Mouse (Mus musculus) liver, embryonic 16.5 days (tissue): ENCODE measurements at regions not wholly inside any gene's neighbourhood (a gene's known extent, or its start where the extent isn't known, plus 50 kb on each side); places are given as distances from the start of the nearest gene placed in this dataset.

Source experiments
- ATAC-seq: fragments of 200-750 bp; cut with Nextera tagmentation; 2 replicates; pipeline ENCODE4 v1.8.0; 2017; ENCODE audit warnings: low read depth, mild to moderate bottlenecking, moderate number of reproducible peaks, moderate library complexity
- H3K27ac ChIP-seq: fragments of 300-500 bp; sonication (generic); 2 replicates; pipeline ENCODE4 v1.5.1; 2014; ENCODE audit warnings: mild to moderate bottlenecking, low read length
- H3K27me3 ChIP-seq: fragments of 300-500 bp; sonication (generic); 2 replicates; pipeline ENCODE4 v1.6.1; 2014; ENCODE audit warnings: low read depth, low read length, mixed read lengths; ENCODE audit not compliant: control insufficient read depth, insufficient read depth
- H3K36me3 ChIP-seq: fragments of 300-500 bp; sonication (generic); 2 replicates; pipeline ENCODE4 v1.6.1; 2014; ENCODE audit warnings: mild to moderate bottlenecking; ENCODE audit not compliant: control insufficient read depth, insufficient read depth
- H3K4me1 ChIP-seq: fragments of 300-500 bp; sonication (generic); 2 replicates; pipeline ENCODE4 v1.6.1; 2014; ENCODE audit warnings: low read depth, low read length, mixed read lengths; ENCODE audit not compliant: control insufficient read depth
- H3K4me2 ChIP-seq: fragments of 300-500 bp; sonication (generic); 2 replicates; pipeline ENCODE4 v1.6.1; 2014; ENCODE audit warnings: low read depth, low read length, mixed read lengths
- H3K4me3 ChIP-seq: fragments of 300-500 bp; sonication (generic); 2 replicates; pipeline ENCODE4 v1.5.1; 2014; ENCODE audit warnings: low read depth, mild to moderate bottlenecking, low read length
- H3K9ac ChIP-seq: fragments of 300-500 bp; sonication (generic); 2 replicates; pipeline ENCODE4 v1.6.1; 2014; ENCODE audit warnings: low read depth, low read length
- H3K9me3 ChIP-seq: fragments of 300-500 bp; sonication (generic); replicated peaks from 2 replicates; pipeline ENCODE4 v1.6.1; 2016; ENCODE audit warnings: low read length; ENCODE audit not compliant: control insufficient read depth
- WGBS: fragments of 180-500 bp; shearing (Covaris S2); extraction: QIAGEN DNeasy Blood & Tissue Kit; methylation state at CpG from one replicate; pipeline ENCODE4 v1.1.7; 2014; ENCODE audit not compliant: insufficient replicate concordance; 5-methylcytosine and 5-hydroxymethylcytosine counted together

DNA sequence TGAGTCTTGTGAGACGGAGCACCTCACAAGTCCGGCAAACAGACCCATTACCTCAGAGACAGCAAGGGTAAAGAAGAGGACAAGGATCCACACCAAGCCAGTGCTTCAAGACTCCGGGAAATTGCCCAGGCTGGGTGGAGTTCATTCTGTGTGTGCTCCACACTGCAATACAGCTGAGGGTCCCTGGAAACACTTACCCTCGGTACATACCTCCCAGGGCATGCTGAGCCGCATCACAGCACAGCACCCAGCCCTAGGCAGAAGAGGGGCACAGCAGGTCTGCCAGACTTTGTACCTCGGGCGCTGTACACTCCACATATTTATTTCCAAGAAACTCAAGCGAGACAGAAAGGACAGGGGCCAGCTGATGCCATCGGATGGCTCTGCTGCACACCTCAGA is 54.5 kb upstream of the Cmc1 start:
- no peaks in the 10 kb centered on the region for H3K27me3 ChIP-seq
- no peak overlapping the region for H3K4me3 ChIP-seq
- no peak overlapping the region for H3K9ac ChIP-seq
- H3K4me2 ChIP-seq, result no peak overlapping the region
- no peaks in the 10 kb centered on the region for H3K36me3 ChIP-seq
- H3K27ac ChIP-seq, result no peak overlapping the region
- no peak for ATAC-seq
- H3K9me3 ChIP-seq, result no peaks in the 10 kb centered on the region
- 63% methylated on average over 9 of the region's 9 CpGs for WGBS
- no peaks in the 10 kb centered on the region for H3K4me1 ChIP-seq

- H3K4me3 ChIP-seq, result no peak overlapping the region
- H3K27ac ChIP-seq, result no peak overlapping the region
- ATAC-seq, result no peak
- H3K36me3 ChIP-seq, result no peaks in the 10 kb centered on the region
- no peak overlapping the region for H3K4me2 ChIP-seq
- H3K4me1 ChIP-seq, result no peaks in the 10 kb centered on the region
- no peaks in the 10 kb centered on the region for H3K27me3 ChIP-seq
- 65% methylated on average over 7 of the region's 7 CpGs for WGBS
- H3K9me3 ChIP-seq, result no peaks in the 10 kb centered on the region; the same call in 1 of the 2 replicates
- H3K9ac ChIP-seq, result no peak overlapping the region
Observed at GRCm38 (mm10) chr9:118206483-118206882, 56.5 kb upstream of the Cmc1 start.

GRCm38 (mm10) chr9:118219696-118220095 is 69.7 kb upstream of the Cmc1 start:
- Histone ChIP-seq H3K4me1 (no peaks in the 10 kb centered on the region), H3K27ac (no peak overlapping the region), H3K27me3 (no peaks in the 10 kb centered on the region), H3K36me3 (no peaks in the 10 kb centered on the region), H3K9me3 (peaks cover 2% of the 10 kb centered on the region; the same call in 1 of the 2 replicates), H3K9ac (no peak overlapping the region), H3K4me2 (no peak overlapping the region), H3K4me3 (no peak overlapping the region)
- WGBS, result 71% methylated on average over 5 of the region's 5 CpGs
- no peak for ATAC-seq

DNA sequence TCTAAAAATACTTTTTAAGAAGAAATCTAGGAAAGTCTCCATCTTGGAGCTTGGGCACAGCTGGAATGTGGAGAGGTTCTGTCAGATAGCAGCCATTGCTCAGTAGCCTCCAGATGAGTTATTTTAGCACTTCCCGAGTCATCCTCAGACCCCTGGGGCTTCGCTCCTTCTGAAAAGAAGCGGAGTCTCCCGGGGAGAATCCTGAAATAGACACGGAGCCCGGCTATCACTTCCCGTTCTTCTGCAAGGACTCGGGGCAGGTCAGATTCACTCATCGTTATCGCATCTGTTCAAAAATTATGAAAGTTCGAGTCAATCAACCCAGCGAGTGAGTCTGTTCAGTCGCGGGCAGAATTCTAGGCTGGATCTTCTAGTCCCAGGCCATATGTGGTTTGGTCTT is 71.2 kb upstream of the Cmc1 start:
- Histone ChIP-seq H3K9me3 (no peaks in the 10 kb centered on the region), H3K4me3 (no peak overlapping the region), H3K27me3 (no peaks in the 10 kb centered on the region), H3K9ac (no peak overlapping the region), H3K27ac (no peak overlapping the region), H3K4me1 (no peaks in the 10 kb centered on the region), H3K4me2 (no peak overlapping the region), H3K36me3 (no peaks in the 10 kb centered on the region)
- no peak for ATAC-seq
- WGBS, result 69% methylated on average over 14 of the region's 14 CpGs

DNA sequence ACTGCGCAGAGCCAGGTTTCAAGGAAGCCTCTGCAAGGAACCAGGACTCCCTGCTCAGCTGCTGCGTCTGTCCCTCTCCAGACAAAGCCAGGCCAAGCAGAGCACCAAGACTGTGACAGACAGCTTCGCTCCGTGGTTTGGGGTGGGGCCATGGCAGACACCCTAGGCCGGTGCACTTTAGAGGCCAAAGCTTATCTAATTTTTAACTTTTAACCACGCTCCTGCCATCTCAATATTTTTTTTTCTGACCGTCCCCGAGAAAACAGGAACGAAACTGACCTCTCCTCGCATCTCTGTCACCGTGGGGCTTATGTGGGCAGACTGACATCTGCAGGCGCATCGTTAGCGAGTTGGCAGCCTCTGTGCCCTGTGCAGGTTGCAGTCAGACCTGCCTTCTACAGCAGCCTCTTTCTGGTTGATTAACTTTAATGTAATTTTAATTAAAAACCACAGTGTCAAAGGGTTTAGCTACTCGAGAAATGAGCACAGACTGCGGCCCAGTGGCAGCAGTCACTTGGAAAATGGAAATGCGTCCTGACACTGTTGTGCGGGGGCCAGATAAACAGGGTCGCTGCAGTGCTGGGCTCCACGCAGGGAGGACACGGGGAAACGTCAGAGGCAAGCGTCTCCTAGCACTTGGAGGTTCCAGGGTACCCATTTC is 77.6 kb upstream of the Cmc1 start:
- no peaks in the 10 kb centered on the region for H3K9me3 ChIP-seq
- ATAC-seq, result no peak
- WGBS, result 33% methylated on average over 23 of the region's 23 CpGs
- no peak overlapping the region for H3K4me2 ChIP-seq
- no peaks in the 10 kb centered on the region for H3K27me3 ChIP-seq
- H3K9ac ChIP-seq, result no peak overlapping the region
- H3K36me3 ChIP-seq, result no peaks in the 10 kb centered on the region
- H3K4me3 ChIP-seq, result no peak overlapping the region
- H3K4me1 ChIP-seq, result no peaks in the 10 kb centered on the region
- no peak overlapping the region for H3K27ac ChIP-seq

- Histone ChIP-seq H3K36me3 (no peaks in the 10 kb centered on the region), H3K27ac (no peak overlapping the region)
- ATAC-seq, result no peak
Observed at GRCm38 (mm10) chr9:118228691-118229427, 78.9 kb upstream of the Cmc1 start.

GRCm38 (mm10) chr9:118240711-118241110 is 90.7 kb upstream of the Cmc1 start:
- Histone ChIP-seq H3K4me3 (no peak overlapping the region), H3K36me3 (no peaks in the 10 kb centered on the region), H3K27me3 (no peaks in the 10 kb centered on the region), H3K9ac (no peak overlapping the region), H3K9me3 (no peaks in the 10 kb centered on the region), H3K27ac (no peak overlapping the region), H3K4me1 (no peaks in the 10 kb centered on the region), H3K4me2 (no peak overlapping the region)
- ATAC-seq, result no peak
- 55% methylated on average over 4 of the region's 4 CpGs for WGBS

More at GRCm38 (mm10) chr9:118228691-118229427, 78.9 kb upstream of the Cmc1 start:
- no peaks in the 10 kb centered on the region for H3K4me1 ChIP-seq
- H3K9me3 ChIP-seq, result no peaks in the 10 kb centered on the region
- no peak overlapping the region for H3K4me3 ChIP-seq
- H3K4me2 ChIP-seq, result no peak overlapping the region
- H3K9ac ChIP-seq, result no peak overlapping the region
- WGBS, result 54% methylated on average over 19 of the region's 19 CpGs
- H3K27me3 ChIP-seq, result no peaks in the 10 kb centered on the region

DNA sequence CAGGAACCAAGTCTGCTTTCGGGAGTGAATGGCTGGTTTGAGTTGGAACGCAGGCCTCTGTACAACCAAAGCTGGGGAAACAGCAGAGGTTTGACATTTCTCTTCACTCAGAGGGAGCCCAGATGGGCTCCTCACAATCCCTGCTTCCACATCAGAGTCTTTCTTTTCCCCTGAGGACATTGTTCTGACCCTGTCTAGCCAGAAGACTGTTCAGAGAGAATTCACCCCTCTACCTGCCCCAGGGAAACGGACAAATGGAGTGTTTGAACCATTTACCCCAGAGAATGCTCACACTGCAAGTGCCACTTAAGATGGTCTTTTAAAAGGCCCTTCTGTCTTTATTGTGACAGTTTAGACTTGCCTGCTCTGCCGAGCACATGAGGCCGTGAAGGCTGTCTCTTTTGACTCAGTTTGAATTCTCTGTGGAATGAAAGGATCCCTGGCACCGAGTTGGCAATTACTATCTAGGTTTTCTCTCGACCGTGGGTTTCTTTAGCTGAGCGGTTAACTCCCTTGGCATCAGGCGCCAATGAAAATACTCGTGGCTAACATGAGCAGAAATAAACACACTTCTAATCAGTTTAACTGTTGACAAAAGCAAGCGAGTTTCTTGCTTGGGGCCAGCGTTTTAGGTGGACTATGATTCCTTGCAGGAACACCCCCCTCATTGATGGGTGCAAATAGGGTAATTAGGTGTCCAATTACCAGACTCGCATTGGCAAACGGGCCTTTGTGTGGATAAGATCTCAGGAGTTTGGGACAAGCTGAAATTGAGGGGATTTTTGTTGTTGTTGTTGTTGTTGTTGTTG is 97.0 kb upstream of the Cmc1 start:
- H3K36me3 ChIP-seq, result no peaks in the 10 kb centered on the region
- H3K9ac ChIP-seq, result no peak overlapping the region
- H3K27ac ChIP-seq, result no peak overlapping the region
- no peak for ATAC-seq
- H3K4me2 ChIP-seq, result no peak overlapping the region
- H3K27me3 ChIP-seq, result no peaks in the 10 kb centered on the region
- 46% methylated on average over 15 of the region's 15 CpGs for WGBS
- no peaks in the 10 kb centered on the region for H3K4me1 ChIP-seq
- no peak overlapping the region for H3K4me3 ChIP-seq
- H3K9me3 ChIP-seq, result no peaks in the 10 kb centered on the region

GRCm38 (mm10) chr9:118253829-118254228 is 103.9 kb upstream of the Cmc1 start:
- no peaks in the 10 kb centered on the region for H3K36me3 ChIP-seq
- no peak overlapping the region for H3K4me3 ChIP-seq
- H3K4me2 ChIP-seq, result no peak overlapping the region
- H3K4me1 ChIP-seq, result no peaks in the 10 kb centered on the region
- no peak overlapping the region for H3K9ac ChIP-seq
- H3K27me3 ChIP-seq, result no peaks in the 10 kb centered on the region
- no peaks in the 10 kb centered on the region for H3K9me3 ChIP-seq
- no peak overlapping the region for H3K27ac ChIP-seq
- ATAC-seq, result no peak
